Mouse (Mus musculus) heart, postnatal 25 days (tissue): ENCODE results near the gene Wdr90. TPM values are rescaled to one million over a fixed set of nuclear protein-coding genes. Genes with fewer than 3 reads are reported as not detected.
"Not testable (repeated sequence)": the region's sequence is repeated elsewhere in the genome, so short reads cannot be mapped to it uniquely, and the experiment has no call there.

Experiments used
- DNase-seq: peaks from one replicate; pipeline ENCODE4 v3.0.0; 2022; ENCODE audit warnings: low spot score
- intact Hi-C: fragments of 180-260 bp; cut with DNase I; formaldehyde crosslinking; loops from one replicate; pipeline ENCODE4 v1.15.1; 2025
- total RNA-seq, 2 experiments: library from RNA; stranded (reverse); gene quantifications; 2 replicates each; pipeline ENCODE4 v1.2.3; 2021

The Wdr90 gene
- total RNA-seq, 2 experiments from 2014 or later, result 2.8 to 2.9 TPM

- intact Hi-C loops, result no loop called here
- DNase-seq, result no peak
These were observed 16.7 kb upstream of the Wdr90 start for GRCm38 (mm10) chr17:25877741-25878610.

DNA sequence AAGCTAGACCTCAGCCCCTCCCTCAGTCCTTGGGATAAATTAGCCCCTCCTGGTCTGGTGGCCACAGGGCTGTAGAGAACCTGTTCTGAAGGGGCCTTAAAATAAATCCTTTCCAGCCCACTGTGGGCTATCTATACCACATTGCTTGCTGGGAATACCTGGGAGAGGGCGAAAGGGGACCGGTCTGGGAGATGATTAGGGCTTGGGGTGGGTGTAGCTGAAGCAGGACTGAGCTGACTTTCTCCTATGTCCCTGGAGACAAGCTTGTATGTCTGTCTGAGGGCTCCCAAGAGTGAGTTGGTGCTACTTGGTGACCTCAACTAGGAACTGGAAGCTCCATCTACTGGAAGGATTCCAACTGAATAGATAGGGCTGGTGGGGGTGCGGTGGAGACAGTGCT is 15.7 kb upstream of the Wdr90 start:
- DNase-seq, result no peak
- intact Hi-C loops, result no loop called here

DNA sequence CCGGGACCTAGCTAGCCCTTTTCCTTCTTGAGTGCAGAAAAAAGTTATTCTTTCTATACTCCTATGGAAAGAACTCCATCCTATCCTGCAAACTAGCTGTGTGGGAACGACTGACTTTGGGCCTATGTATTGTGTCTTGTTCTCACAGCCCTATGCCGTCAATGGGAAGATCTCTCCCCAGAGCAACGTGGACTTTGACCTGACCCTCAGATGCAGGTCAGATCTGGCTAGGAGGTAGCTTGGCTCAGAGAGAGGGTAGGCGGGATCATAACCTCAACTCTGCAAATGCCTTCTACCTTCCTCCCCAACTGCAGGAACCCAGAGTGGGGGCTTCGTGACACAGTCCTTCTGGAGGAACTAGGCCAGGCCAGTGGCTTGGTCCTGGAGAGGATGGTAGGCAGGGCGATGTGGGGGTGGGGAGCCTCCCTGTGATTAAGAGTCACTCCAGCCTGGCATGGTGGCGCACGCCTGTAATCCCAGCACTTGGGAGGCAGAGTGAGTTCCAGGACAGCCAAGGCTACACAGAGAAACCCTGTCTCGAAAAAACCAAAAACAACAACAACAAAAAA is 15.1 kb upstream of the Wdr90 start:
- intact Hi-C loops, result no loop called here
- DNase-seq, result no peak

DNA sequence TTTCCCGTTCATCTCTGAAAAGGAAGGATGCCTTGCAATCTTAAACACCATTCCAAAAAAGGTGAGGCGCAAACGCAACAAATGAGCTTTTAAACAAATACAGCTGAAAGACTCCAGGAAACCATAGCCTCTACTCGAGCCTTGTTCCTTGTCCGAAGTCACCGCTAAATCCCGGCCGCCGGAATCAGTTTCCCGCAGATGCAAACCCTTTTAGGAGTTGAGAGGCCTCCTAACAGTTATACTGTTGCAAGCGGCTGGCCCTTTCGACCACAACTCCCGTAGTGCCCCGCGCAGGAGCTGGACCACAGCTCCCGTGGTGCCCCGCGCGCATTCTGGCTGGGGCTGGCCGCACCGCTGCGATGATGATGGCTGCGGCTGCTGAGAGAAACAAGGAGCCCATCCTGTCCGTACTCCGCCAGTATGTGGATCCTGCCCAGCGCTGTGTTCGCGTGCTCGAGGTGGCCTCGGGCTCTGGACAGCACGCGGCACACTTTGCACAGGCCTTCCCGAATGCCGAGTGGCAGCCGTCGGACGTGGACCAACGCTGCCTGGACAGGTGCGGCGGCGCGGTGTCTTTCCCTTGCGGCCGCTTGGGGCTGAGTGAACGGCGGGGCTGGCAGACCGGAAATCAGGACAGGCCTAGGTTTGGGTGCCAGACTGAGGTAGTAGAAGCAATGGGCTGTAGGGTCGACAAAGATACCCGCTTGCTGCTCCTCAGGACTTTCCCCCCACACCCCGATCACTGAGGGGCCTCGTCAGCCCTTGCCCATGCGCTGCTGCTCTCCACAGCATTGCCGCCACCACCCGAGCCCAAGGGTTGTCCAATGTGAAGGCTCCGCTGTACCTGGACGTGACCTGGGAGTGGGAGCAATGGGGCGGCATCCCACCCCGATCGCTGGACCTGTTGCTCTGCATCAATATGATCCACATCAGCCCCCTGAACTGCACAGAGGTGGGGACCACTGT is 14.2 kb upstream of the Wdr90 start:
- DNase-seq, result peak; percentile 78
- intact Hi-C loops, result no loop called here

DNA sequence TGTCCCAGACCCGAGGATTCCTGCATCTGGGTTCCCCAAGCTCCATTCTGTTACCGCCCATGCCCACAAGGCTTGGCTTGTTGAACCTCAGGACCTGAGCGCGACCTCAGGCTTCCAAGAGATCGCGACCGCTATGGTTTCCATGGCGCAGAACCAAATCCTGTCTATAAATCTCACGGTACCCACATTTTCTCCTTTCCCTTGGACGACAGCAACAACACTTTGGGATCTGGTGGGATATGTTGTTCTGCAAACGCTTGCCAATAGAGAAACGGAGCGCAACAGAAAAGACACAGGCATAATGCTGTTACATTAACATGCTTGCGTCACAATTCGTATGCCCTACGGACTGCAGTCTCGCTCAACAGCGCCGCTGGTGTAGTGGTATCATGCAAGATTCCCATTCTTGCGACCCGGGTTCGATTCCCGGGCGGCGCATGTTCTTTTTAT is 13.4 kb upstream of the Wdr90 start, which contains the start of gene Mettl26:
Gene Mettl26 (plus strand): TSS at position 354 of the 450 bp plus-strand sequence.
- peak; percentile 80 for DNase-seq
- intact Hi-C loops, result no loop called here

DNA sequence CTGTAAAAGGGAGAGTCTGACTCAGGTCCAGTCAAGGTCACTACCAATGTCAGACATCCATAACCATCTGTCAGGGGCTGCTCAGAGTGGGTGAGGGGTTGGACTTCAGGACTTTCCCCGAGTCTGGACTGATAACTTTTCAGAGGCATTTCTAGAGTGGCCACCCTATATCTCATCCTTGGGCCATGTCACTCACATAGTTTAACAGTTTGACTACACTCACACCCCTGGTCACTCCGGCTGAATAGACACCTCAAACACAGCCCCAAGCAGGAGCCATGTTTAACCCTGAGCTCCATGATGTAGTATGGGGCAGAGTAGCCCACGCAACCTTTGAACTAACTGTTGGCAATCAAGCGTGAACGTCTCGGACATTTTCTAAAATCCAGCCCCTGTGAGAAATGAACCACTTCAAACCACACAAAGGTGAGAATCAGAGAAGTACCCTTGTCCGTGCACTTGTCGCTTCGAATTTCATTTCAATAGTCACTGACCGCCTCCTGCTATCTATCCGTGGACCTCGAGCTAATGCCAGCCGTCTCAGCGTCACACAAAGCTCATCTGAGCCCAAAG is 12.9 kb upstream of the Wdr90 start:
- no peak for DNase-seq
- intact Hi-C loops, result no loop called here

GRCm38 (mm10) chr17:25873405-25874147 is 12.3 kb upstream of the Wdr90 start:
- DNase-seq, result no peak
- intact Hi-C loops, result no loop called here

DNA sequence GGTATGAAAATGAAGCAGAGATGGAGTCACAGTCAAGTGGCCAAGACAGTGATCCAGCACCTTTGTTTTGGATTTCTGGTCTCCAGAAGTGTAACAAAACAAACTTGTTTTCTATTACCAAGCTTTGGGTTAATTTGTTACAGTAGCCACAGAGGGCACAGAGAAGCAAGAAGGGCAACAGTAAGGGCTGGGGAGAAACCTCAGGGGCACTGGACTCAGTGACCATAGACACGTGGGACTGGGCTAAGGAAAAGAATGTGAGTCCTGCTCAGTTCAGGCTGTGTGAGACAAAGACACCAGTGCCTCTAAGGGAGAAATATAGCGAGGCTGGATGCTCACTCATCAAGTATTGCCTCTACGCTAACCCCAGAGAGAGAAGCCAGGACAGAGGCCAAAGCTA is 11.4 kb upstream of the Wdr90 start:
- DNase-seq, result no peak
- intact Hi-C loops, result no loop called here

- DNase-seq, intact Hi-C loops: not testable (repeated sequence)
These were observed 10.3 kb upstream of the Wdr90 start for GRCm38 (mm10) chr17:25871566-25871965.

- no peak for DNase-seq
- intact Hi-C loops, result loop anchor here (5.0 kb wide), 1 partner anchor 38 kb away; the partner anchor contains the start of gene Stub1
These were observed 8.7 kb upstream of the Wdr90 start for GRCm38 (mm10) chr17:25869954-25870353.

DNA sequence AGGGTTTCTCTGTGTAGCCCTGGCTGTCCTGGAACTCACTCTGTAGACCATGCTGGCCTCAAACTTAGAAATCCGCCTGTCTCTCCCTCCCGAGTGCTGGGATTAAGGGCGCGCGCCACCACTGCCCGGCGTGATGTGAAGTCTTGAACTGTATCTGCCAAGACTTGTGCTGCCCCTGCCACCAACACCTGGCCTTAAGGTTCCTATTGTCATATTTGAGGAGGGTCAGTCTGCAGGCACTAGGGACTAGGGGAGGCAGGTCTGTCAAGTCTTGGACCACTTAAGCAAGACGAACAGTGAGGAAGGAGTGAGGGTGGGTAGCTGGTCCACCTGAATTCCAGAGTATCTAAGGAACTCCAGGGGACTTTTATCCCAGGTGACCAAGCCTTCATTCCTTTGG is 8.2 kb upstream of the Wdr90 start:
- intact Hi-C loops, result loop anchor here (5.0 kb wide), 1 partner anchor 37 kb away; the partner anchor contains the start of gene Stub1
- DNase-seq, result no peak

DNA sequence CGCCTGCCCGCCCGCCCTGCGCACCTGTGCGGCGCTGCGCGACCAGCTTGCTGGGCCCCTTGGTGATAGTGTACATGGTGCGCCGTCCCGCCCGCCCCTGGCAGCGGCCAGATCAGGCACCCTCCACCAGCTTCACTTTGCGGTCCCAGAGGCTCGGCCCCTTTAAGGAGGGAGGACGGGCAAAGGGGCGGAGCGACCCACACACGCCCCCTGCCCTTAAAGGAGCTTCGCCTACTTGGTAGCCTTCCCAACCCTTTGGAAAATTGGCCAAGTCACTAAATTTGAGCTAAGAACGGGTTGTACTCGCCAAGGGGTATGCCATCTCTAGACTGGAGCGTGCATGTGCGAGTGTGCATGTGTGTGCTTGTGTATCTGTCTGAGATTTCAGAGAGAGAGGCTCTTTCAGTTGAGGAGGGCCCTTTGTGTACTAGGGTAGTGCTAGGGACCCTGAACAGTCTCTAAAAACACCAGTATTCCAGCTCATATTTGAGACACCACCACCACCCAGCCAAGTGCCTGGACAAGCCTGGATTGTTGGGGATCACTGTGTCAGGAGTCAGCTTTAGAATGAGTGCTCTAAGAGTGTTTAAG is 7.4 kb upstream of the Wdr90 start, which contains the start of gene Mcrip2:
Gene Mcrip2 (minus strand): TSS at position 164 of the 591 bp plus-strand sequence.
- DNase-seq, result peak; percentile 76
- intact Hi-C loops, result loop anchor here (5.0 kb wide), 1 partner anchor 36 kb away; the partner anchor contains the start of gene Stub1

DNA sequence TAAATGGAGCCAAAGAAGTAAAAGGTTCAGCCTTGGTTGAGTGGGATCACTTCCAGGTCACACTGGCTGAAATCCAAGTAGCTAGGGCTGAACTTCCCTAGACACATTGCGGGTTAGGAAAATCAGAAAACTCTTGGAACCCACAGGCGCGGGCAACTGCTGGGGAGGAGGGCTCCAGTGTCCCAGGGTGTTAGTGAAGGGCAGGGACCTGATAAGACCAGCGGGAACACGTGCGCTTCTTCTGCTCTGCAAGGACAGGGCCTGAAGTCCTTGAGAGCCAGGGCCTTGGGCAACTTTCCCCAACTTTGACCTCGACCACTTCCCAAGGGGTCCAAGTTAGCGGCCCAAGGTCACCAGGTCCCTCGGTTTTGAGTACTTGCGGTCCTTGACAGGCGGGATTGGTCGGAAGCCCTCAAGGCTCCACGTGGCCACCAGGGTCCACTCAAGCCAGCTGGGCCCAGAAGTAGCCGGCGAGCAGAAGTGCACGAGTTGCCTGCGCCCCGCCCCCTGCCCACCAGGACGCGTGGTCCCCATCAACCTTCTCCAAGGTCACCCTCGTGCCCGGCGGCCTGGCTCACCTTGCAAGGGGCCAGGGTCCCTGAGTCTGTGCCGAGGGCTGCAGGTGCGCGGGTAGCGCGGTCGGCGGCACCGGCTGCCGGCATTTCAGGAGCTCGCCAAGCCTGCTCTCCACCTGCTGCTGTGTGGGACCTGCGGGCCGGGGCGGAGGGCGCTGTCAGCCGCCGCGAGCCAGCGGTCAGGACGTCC is 6.7 kb upstream of the Wdr90 start:
- intact Hi-C loops, result loop anchor here (5.0 kb wide), 1 partner anchor 36 kb away; the partner anchor contains the start of gene Stub1
- DNase-seq, result no peak

GRCm38 (mm10) chr17:25867509-25867835 is 6.2 kb upstream of the Wdr90 start:
- intact Hi-C loops, result loop anchor here (5.0 kb wide), 1 partner anchor 35 kb away; the partner anchor contains the start of gene Stub1

GRCm38 (mm10) chr17:25866172-25866571 is 4.9 kb upstream of the Wdr90 start:
- intact Hi-C loops, result loop anchor here (5.0 kb wide), 1 partner anchor 34 kb away; the partner anchor contains the start of gene Stub1
- no peak for DNase-seq

More at GRCm38 (mm10) chr17:25867509-25867835, 6.2 kb upstream of the Wdr90 start:
- DNase-seq, result no peak

GRCm38 (mm10) chr17:25865288-25865687 is 4.0 kb upstream of the Wdr90 start:
- intact Hi-C loops, result loop anchor here (5.0 kb wide), 1 partner anchor 33 kb away; the partner anchor contains the start of gene Stub1
- DNase-seq, result no peak

- intact Hi-C loops, result no loop called here
- no peak for DNase-seq
These were observed 3.0 kb upstream of the Wdr90 start for GRCm38 (mm10) chr17:25864311-25864710.
